Mouse (Mus musculus) CD4-positive naive resting alpha-beta T cell, adult 57 days (primary cell): ENCODE measurements around the gene Nqo1. TPM values are rescaled to one million over a fixed set of nuclear protein-coding genes. Genes with fewer than 3 reads are reported as not detected.

Source experiments
- total RNA-seq: library from RNA; stranded (reverse); gene quantifications from one replicate; pipeline ENCODE4 v1.2.4, GENCODE M21; 2023

Nqo1 gene
- not detected for total RNA-seq

DNA sequence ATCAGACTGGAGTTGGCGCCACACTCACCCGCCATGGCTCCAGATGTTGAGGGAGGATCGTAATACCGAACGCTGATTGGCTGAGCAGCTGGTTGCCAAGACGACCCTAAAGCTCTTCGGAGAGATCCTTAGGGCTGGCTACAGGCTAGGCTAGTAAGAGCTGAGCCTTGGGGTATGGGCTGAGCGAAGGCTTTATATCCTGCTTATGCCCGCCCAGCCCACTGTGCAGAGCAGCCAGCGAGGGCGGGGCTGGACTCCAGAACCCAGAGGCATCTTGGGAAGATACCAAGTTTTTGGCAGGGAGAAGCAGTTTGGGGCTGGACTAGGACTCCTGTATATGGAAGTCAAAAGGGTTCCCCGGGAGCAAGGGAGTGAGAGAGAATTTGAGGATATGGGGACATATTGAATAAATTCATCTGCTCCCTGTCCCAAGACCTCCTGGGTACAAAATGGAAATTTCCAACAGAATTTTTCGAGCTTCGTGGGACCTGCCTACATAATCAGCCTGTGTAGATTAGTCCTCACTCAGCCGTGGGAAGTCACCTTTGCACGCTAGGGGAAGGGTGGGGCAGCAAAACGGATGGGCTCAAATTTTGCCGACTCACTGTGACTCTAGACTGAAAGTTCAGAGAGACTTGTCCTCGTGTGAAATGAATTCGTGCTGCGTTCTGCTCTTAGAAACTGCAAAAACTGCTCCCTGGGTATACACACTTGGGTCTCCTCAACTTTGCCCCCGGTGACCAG is at the start of gene Nqo1:
Nqo1 (minus strand) TSS at position 169 of the 744 bp plus-strand sequence.

DNA sequence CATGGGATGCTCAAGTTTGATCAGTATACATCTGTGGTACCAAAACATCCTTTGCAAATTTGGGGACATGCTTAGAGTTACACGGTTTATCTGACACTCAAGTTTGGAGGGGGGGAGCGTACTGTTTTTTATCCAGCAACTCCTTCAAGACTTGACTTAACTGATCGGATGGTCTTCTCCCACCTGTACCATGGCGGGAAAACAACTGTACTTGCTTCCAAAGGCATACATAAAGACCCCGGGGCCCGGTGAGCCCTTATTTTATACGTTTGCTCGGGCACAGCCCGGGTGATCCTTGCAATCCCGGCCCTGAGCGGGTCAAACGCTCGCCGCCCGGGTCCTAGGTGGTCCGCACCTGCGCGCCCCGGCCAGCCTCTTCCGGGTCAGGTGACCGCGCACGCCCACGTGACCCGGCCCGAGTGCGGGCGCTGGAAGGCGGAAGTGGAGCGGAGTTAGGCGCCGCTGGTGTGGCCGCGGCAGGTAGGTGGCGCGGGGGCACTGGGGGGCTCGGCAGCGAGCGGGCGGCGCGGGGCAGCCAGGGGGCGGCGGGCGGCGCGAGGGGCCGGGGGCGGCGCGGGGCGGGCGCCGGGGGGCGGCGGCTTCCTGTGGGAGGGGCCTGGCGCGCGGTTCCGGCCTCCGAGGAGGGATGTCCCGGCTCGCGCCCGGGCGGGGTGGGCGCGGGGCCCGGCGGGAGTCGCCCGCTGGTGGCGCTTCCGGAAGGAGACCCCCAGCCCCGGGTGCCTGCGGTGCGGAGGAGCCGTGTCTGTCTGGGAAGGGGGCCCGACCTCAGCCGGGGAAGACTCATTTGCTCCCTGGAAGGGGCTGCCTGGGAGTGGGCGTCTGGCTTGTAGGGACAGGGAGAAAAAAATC is 33.2 kb upstream of the Nqo1 start, which contains the start of gene Wwp2:
Wwp2 (plus strand) TSS at position 404 of the 870 bp plus-strand sequence.

DNA sequence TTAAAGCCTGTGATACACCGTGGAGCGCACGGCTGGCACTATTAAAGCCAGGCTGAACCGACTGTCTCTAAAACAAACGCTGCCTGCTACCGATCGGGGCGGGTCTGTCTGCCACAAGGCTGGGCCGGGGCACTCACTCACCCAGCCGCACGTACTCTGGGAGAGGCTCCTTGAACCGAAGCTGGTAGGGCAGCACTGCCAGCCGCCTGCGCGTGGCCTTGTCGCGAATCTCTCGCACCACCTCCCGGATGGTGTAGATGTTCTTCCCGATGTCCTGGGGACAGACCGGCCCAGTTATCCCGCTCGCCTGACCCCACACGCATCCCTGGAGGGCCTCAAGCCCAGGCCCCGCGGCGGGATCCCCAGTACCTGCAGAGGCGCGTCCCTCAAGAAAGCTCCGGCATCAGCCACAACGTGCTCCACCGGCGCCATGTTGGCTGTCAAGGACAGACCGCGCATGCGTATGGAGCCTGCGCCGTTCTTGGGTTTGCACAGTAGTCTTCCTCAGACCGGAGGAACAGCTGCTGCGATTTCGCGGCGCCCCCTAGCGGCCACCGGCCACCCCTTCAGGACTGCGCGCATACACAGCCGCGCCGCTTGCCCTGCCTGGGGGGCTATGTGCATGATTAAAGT is 21.7 kb upstream of the Nqo1 start, which contains the start of gene Nob1:
Nob1 (minus strand) TSS at position 455 of the 633 bp plus-strand sequence.

Other genes with a start within 250 kb of the Nqo1 start
- 62.3 TPM for gene Nfat5, start 109.7 kb downstream of the Nqo1 start, total RNA-seq
- 78.2 TPM for gene Nob1, start 21.8 kb upstream of the Nqo1 start, total RNA-seq
- 99.6 TPM for gene Wwp2, start 33.2 kb upstream of the Nqo1 start, total RNA-seq
- gene Psmd7, start 185.3 kb upstream of the Nqo1 start, total RNA-seq, result 46.0 TPM